Mouse (Mus musculus): ENCODE measurements around the gene Ift46.

DNA sequence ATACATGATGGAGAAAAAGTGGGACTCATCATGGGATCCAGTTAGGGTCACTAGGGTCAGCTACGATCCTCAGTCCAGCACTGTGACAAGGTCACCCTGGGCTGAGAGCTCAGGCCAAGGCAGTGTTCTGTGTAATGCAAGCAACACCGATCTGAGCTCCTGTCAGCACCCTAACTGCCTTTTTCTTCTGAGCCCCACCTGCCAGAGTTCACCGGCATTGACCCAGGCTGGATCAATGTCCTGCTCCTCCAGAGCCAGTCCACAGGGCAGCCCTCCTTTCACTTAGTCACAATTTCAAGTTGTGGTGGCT is 45.9 kb upstream of the Ift46 start:
- TF ChIP-seq POLR2A (IDR thresholded peaks at IDR 0.05; ENCODE audit: control insufficient read depth, extremely low read depth, insufficient read depth, low read length, poor library complexity): no peak
- TF ChIP-seq CTCF (IDR thresholded peaks at IDR 0.05; ENCODE audit: borderline replicate concordance, control insufficient read depth, extremely low read depth, insufficient read depth, low read length, poor library complexity): no peak
